25 mouse cellular contexts compared by ENCODE assay signal in the genomic region with DNA sequence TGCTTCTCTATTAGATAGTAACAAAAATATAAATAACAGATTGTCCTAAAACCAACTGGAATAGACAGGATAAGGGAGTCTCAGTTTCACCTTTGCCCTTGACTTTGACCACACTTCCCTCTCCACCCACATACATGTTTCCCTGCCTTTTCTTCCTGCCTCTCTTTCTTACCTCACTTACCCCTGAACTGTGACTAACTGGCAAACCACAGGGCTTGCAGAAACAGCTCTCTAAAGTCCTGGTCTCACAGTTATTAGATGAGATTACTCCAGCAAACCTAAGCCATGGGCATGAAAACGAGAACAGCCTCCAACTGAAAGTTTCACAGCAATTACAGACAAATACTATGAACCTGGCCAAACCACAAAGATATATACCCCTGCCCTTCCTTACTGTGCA.
"Had no signal": no experiment of that assay in that cellular context is flagged by ENCODE, and none has a peak within 500 bp of the region (broad histone marks: within the 10 kb centered on the region; RNA-seq: fewer than 3 reads in every experiment).

No protein-coding gene starts in this region.

- H3K36me3 ChIP-seq: kidney, embryonic 15.5 days; limb, embryonic 12.5 days; limb, embryonic 15.5 days; midbrain, embryonic 10.5 days; midbrain, embryonic 13.5 days; neural tube, embryonic 13.5 days; stomach, embryonic 15.5 days had no signal

- H3K9me3 ChIP-seq: kidney, embryonic 15.5 days; limb, embryonic 15.5 days; midbrain, embryonic 13.5 days; neural tube, embryonic 13.5 days; stomach, embryonic 15.5 days had no signal

- H3K27ac ChIP-seq: kidney, embryonic 15.5 days; limb, embryonic 12.5 days; limb, embryonic 15.5 days; liver, embryonic 14.5 days; macrophage; midbrain, embryonic 10.5 days; midbrain, embryonic 13.5 days; neural tube, embryonic 13.5 days; stomach, embryonic 15.5 days had no signal

- H3K4me3 ChIP-seq: kidney, embryonic 15.5 days; limb, embryonic 12.5 days; limb, embryonic 15.5 days; megakaryocyte, embryonic 14.5 days; midbrain, embryonic 10.5 days; midbrain, embryonic 13.5 days; neural tube, embryonic 13.5 days; stomach, embryonic 15.5 days had no signal

- H3K4me1 ChIP-seq: kidney, embryonic 15.5 days; limb, embryonic 12.5 days; megakaryocyte, embryonic 14.5 days; neural tube, embryonic 13.5 days; stomach, embryonic 15.5 days had no signal

- DNase-seq: kidney, adult 2 months; kidney, postnatal 10 days; kidney, postnatal 36 days; layer of hippocampus, postnatal 36 days; left cerebral cortex, postnatal 4 days; liver, postnatal 0 days; lung, embryonic 14.5 days; retina, postnatal 1 day; right cerebral cortex, postnatal 25 days; spleen, adult 18-20 months; thymus, adult 2 months; thymus, postnatal 14 days; thymus, postnatal 4 days had no signal

- H3K27me3 ChIP-seq: kidney, embryonic 15.5 days; limb, embryonic 12.5 days; limb, embryonic 15.5 days; megakaryocyte, embryonic 14.5 days; midbrain, embryonic 13.5 days; neural tube, embryonic 13.5 days; stomach, embryonic 15.5 days had no signal

- ATAC-seq: lung, postnatal 0 days; midbrain, embryonic 13.5 days had no signal

- H3K9ac ChIP-seq: kidney, embryonic 15.5 days; limb, embryonic 12.5 days; limb, embryonic 15.5 days; liver, embryonic 14.5 days; liver, postnatal 0 days; lung, embryonic 14.5 days; midbrain, embryonic 13.5 days; neural tube, embryonic 13.5 days; stomach, embryonic 15.5 days had no signal

- H3K4me2 ChIP-seq: kidney, embryonic 15.5 days; limb, embryonic 12.5 days; limb, embryonic 15.5 days; liver, embryonic 11.5 days; lung, embryonic 14.5 days; midbrain, embryonic 13.5 days; neural tube, embryonic 13.5 days; stomach, embryonic 15.5 days had no signal
